Mouse (Mus musculus) midbrain, embryonic 12.5 days (tissue): ENCODE measurements at regions not wholly inside any gene's neighbourhood (a gene's known extent, or its start where the extent isn't known, plus 50 kb on each side); places are given as distances from the start of the nearest gene placed in this dataset. TPM values are rescaled to one million over a fixed set of nuclear protein-coding genes. Genes with fewer than 3 reads are reported as not detected.

Experiments used
- ATAC-seq: fragments of 200-750 bp; cut with Nextera tagmentation; 2 replicates; pipeline ENCODE4 v1.8.0; 2017; ENCODE audit warnings: low read depth, moderate TSS enrichment, moderate library complexity; ENCODE audit not compliant: low FRiP score
- H3K27ac ChIP-seq: fragments of 300-500 bp; sonication (generic); replicated peaks from 2 replicates; pipeline ENCODE4 v1.5.1; 2016; ENCODE audit warnings: mild to moderate bottlenecking
- H3K27me3 ChIP-seq: fragments of 300-500 bp; sonication (generic); 2 replicates; pipeline ENCODE4 v1.6.1; 2016; ENCODE audit warnings: mild to moderate bottlenecking
- H3K36me3 ChIP-seq: fragments of 300-500 bp; sonication (generic); 2 replicates; pipeline ENCODE4 v1.6.1; 2016
- H3K4me1 ChIP-seq: fragments of 300-500 bp; sonication (generic); 2 replicates; pipeline ENCODE4 v1.6.1; 2016
- H3K4me2 ChIP-seq: fragments of 300-500 bp; sonication (generic); replicated peaks from 2 replicates; pipeline ENCODE4 v1.6.1; 2016; ENCODE audit warnings: mild to moderate bottlenecking, moderate library complexity
- H3K4me3 ChIP-seq: fragments of 300-500 bp; sonication (generic); 2 replicates; pipeline ENCODE4 v1.5.1; 2016; ENCODE audit warnings: mild to moderate bottlenecking
- H3K9ac ChIP-seq: fragments of 300-500 bp; sonication (generic); replicated peaks from 2 replicates; pipeline ENCODE4 v1.6.1; 2016; ENCODE audit warnings: mild to moderate bottlenecking, moderate library complexity
- H3K9me3 ChIP-seq: fragments of 300-500 bp; sonication (generic); 2 replicates; pipeline ENCODE4 v1.6.1; 2016; ENCODE audit warnings: mild to moderate bottlenecking
- WGBS: fragments of 180-500 bp; shearing (Covaris S2); methylation state at CpG from one replicate; pipeline ENCODE4 v1.1.7; 2016; 5-methylcytosine and 5-hydroxymethylcytosine counted together
- microRNA-seq: library from miRNA; unstranded; fragments of <30 nt; microRNA quantifications from one replicate; pipeline ENCODE4, GENCODE M21; 2017

- 85% methylated on average over 2 of the region's 2 CpGs for WGBS
- Histone ChIP-seq H3K4me1 (peaks cover 8% of the 10 kb centered on the region; the same call in 1 of the 2 replicates), H3K9me3 (no peaks in the 10 kb centered on the region), H3K27ac (no peak overlapping the region), H3K9ac (no peak overlapping the region), H3K36me3 (no peaks in the 10 kb centered on the region), H3K4me2 (no peak overlapping the region), H3K4me3 (no peak overlapping the region), H3K27me3 (peaks cover 15% of the 10 kb centered on the region)
- ATAC-seq: no peak
Observed at GRCm38 (mm10) chr6:73366626-73367025, 102.8 kb downstream of the 4931417E11Rik start.

GRCm38 (mm10) chr6:73365306-73365705 is 104.2 kb downstream of the 4931417E11Rik start:
- Histone ChIP-seq H3K27me3 (peaks cover 15% of the 10 kb centered on the region), H3K9me3 (no peaks in the 10 kb centered on the region), H3K4me2 (no peak overlapping the region), H3K36me3 (no peaks in the 10 kb centered on the region), H3K4me1 (peaks cover 8% of the 10 kb centered on the region; the same call in 1 of the 2 replicates), H3K9ac (no peak overlapping the region), H3K27ac (no peak overlapping the region), H3K4me3 (no peak overlapping the region)
- no peak for ATAC-seq
- WGBS: 91% methylated on average over 9 of the region's 9 CpGs

- Histone ChIP-seq H3K27ac (no peak overlapping the region), H3K9ac (no peak overlapping the region), H3K4me1 (no peaks in the 10 kb centered on the region), H3K4me3 (no peak overlapping the region), H3K36me3 (no peaks in the 10 kb centered on the region), H3K9me3 (no peaks in the 10 kb centered on the region), H3K4me2 (no peak overlapping the region), H3K27me3 (no peaks in the 10 kb centered on the region)
- ATAC-seq: no peak
- whole genome bisulfite sequencing: 59% methylated on average over 6 of the region's 6 CpGs
Observed at GRCm38 (mm10) chr6:73334995-73335394, 86.8 kb downstream of the Suclg1 start.

- Histone ChIP-seq H3K9ac (no peak overlapping the region), H3K4me2 (no peak overlapping the region), H3K9me3 (no peaks in the 10 kb centered on the region), H3K36me3 (no peaks in the 10 kb centered on the region), H3K4me1 (no peaks in the 10 kb centered on the region), H3K4me3 (no peak overlapping the region), H3K27me3 (no peaks in the 10 kb centered on the region), H3K27ac (no peak overlapping the region)
- 91% methylated on average over 11 of the region's 11 CpGs for WGBS
- ATAC-seq: no peak
Observed at GRCm38 (mm10) chr6:73329666-73330065, 81.5 kb downstream of the Suclg1 start.

Small RNA genes in the stretch of these regions (microRNA-seq; reads per million reads assigned to microRNA genes)
- gene Gm24370: not detected
